Mouse (Mus musculus) MEL (cell line): ENCODE measurements around the gene Ccdc117. TPM values are rescaled to one million over a fixed set of nuclear protein-coding genes. Genes with fewer than 3 reads are reported as not detected.
"Not testable (repeated sequence)": the region's sequence is repeated elsewhere in the genome, so short reads cannot be mapped to it uniquely, and the experiment has no call there.

Experiments used
- DNase-seq: peaks from one replicate; pipeline ENCODE4 v3.0.0; 2011; ENCODE audit warnings: low read depth, low spot score
- H3K27ac ChIP-seq: 2 replicates; pipeline ENCODE4 v1.5.1; 2012; ENCODE audit warnings: low read depth, mild to moderate bottlenecking, control low read depth, low read length, moderate library complexity; ENCODE audit not compliant: control insufficient read depth
- H3K27me3 ChIP-seq, 2 experiments: fragments of 150-350 bp in 1 of 2; sonication (generic) in 1 of 2; 2 replicates each; pipeline ENCODE4 v1.6.1; 2012; ENCODE audit warnings: low read length in 2 of 2, mild to moderate bottlenecking in 2 of 2, improper control_type of control experiment in 1 of 2, moderate library complexity in 1 of 2; ENCODE audit not compliant: insufficient read depth in 2 of 2, control insufficient read depth in 1 of 2
- H3K36me3 ChIP-seq, 2 experiments: 2 replicates each; pipeline ENCODE4 v1.6.1; 2012 to 2014; ENCODE audit warnings: low read length in 2 of 2, improper control_type of control experiment in 1 of 2, inconsistent platforms in 1 of 2, mild to moderate bottlenecking in 1 of 2; ENCODE audit not compliant: insufficient read depth in 2 of 2, control insufficient read depth in 1 of 2
- H3K4me1 ChIP-seq, 2 experiments: fragments of 150-350 bp in 1 of 2; sonication (generic) in 1 of 2; 2 replicates each; pipeline ENCODE4 v1.6.1; 2012; ENCODE audit warnings: low read length in 2 of 2, improper control_type of control experiment in 1 of 2, mild to moderate bottlenecking in 1 of 2; ENCODE audit not compliant: insufficient read depth in 2 of 2, control insufficient read depth in 1 of 2
- H3K4me3 ChIP-seq, 2 experiments: fragments of 150-350 bp in 1 of 2; sonication (generic) in 1 of 2; 2 replicates each; pipeline ENCODE4 v1.5.1; 2012; ENCODE audit warnings: low read depth in 2 of 2, low read length in 2 of 2, mild to moderate bottlenecking in 2 of 2, moderate library complexity in 2 of 2, control low read depth in 1 of 2, improper control_type of control experiment in 1 of 2; ENCODE audit not compliant: control insufficient read depth in 1 of 2, insufficient read depth in 1 of 2
- H3K79me2 ChIP-seq: 2 replicates; pipeline ENCODE4 v1.6.1; 2012; ENCODE audit warnings: mild to moderate bottlenecking, low read length, moderate library complexity; ENCODE audit not compliant: control insufficient read depth, poor library complexity, insufficient read depth
- H3K9ac ChIP-seq: 2 replicates; pipeline ENCODE4 v1.6.1; 2012; ENCODE audit warnings: low read depth, mild to moderate bottlenecking, control low read depth, low read length, moderate library complexity; ENCODE audit not compliant: control insufficient read depth, poor library complexity, severe bottlenecking
- H3K9me3 ChIP-seq: fragments of 150-350 bp; sonication (generic); replicated peaks from 2 replicates; pipeline ENCODE4 v1.6.1; 2012; ENCODE audit warnings: mild to moderate bottlenecking, low read length, improper control_type of control experiment, moderate library complexity; ENCODE audit not compliant: insufficient read depth
- BHLHE40 ChIP-seq: IDR thresholded peaks from 2 replicates; pipeline ENCODE4 v1.6.1; 2012; ENCODE audit warnings: low read depth, mild to moderate bottlenecking, inconsistent platforms, low read length, improper control_type of control experiment, borderline replicate concordance
- CHD1 ChIP-seq: IDR thresholded peaks from 2 replicates; pipeline ENCODE4 v1.6.1; 2012; ENCODE audit warnings: low read depth, mild to moderate bottlenecking, inconsistent platforms, low read length, improper control_type of control experiment
- CTCF ChIP-seq, 3 experiments: IDR thresholded peaks in 2 of 3; conservative IDR thresholded peaks in 1 of 3; 2 replicates each; pipeline ENCODE4 v1.5.1; 2011 to 2012; ENCODE audit warnings: low read length in 3 of 3, low read depth in 2 of 3, mild to moderate bottlenecking in 2 of 3, improper control_type of control experiment in 1 of 3, inconsistent platforms in 1 of 3, mixed read lengths in 1 of 3, moderate library complexity in 1 of 3; ENCODE audit not compliant: control insufficient read depth in 1 of 3, insufficient read depth in 1 of 3, poor library complexity in 1 of 3, severe bottlenecking in 1 of 3
- E2F4 ChIP-seq: IDR thresholded peaks from 2 replicates; pipeline ENCODE4 v1.6.1; 2011; ENCODE audit warnings: low read depth, low read length, improper control_type of control experiment, borderline replicate concordance
- ETS1 ChIP-seq: IDR thresholded peaks from 2 replicates; pipeline ENCODE4 v1.6.1; 2012; ENCODE audit warnings: low read depth, mild to moderate bottlenecking, inconsistent platforms, low read length, improper control_type of control experiment, moderate library complexity
- GABPA ChIP-seq: IDR thresholded peaks from 2 replicates; pipeline ENCODE4 v1.6.1; 2012; ENCODE audit warnings: low read depth, mild to moderate bottlenecking, inconsistent platforms, low read length, improper control_type of control experiment, moderate library complexity
- GATA1 ChIP-seq: IDR thresholded peaks from 2 replicates; pipeline ENCODE4 v1.6.1; 2011; ENCODE audit warnings: low read depth, low read length, improper control_type of control experiment
- HCFC1 ChIP-seq: IDR thresholded peaks from 2 replicates; pipeline ENCODE4 v1.6.1; 2012; ENCODE audit warnings: low read depth, mild to moderate bottlenecking, inconsistent platforms, low read length, improper control_type of control experiment, moderate library complexity
- JUND ChIP-seq: IDR thresholded peaks from 2 replicates; pipeline ENCODE4 v1.6.1; 2011; ENCODE audit warnings: low read depth, mild to moderate bottlenecking, improper control_type of control experiment, low read length
- MAFK ChIP-seq: IDR thresholded peaks from 2 replicates; pipeline ENCODE4 v1.6.1; 2011; ENCODE audit warnings: low read depth, mild to moderate bottlenecking, low read length, improper control_type of control experiment, borderline replicate concordance
- MAX ChIP-seq: IDR thresholded peaks from 2 replicates; pipeline ENCODE4 v1.6.1; 2011; ENCODE audit warnings: low read length, improper control_type of control experiment
- MEF2A ChIP-seq: IDR thresholded peaks from 2 replicates; pipeline ENCODE4 v1.6.1; 2014; ENCODE audit warnings: low read depth, mild to moderate bottlenecking, inconsistent platforms, low read length, improper control_type of control experiment; ENCODE audit not compliant: poor library complexity, insufficient replicate concordance, severe bottlenecking; ENCODE audit errors: extremely low read depth
- MYC ChIP-seq: IDR thresholded peaks from 2 replicates; pipeline ENCODE4 v1.6.1; 2011; ENCODE audit warnings: low read depth, mild to moderate bottlenecking, low read length, improper control_type of control experiment, moderate library complexity
- NRF1 ChIP-seq: IDR thresholded peaks from 2 replicates; pipeline ENCODE4 v1.6.1; 2014; ENCODE audit warnings: low read depth, mild to moderate bottlenecking, inconsistent platforms, low read length, improper control_type of control experiment, moderate library complexity; ENCODE audit not compliant: poor library complexity, insufficient read depth, severe bottlenecking
- POLR2A ChIP-seq, 2 experiments: IDR thresholded peaks; 2 replicates each; pipeline ENCODE4 v1.6.1; 2011 to 2012; ENCODE audit warnings: low read length in 2 of 2, mild to moderate bottlenecking in 2 of 2, control low read depth in 1 of 2, improper control_type of control experiment in 1 of 2, low read depth in 1 of 2, moderate library complexity in 1 of 2; ENCODE audit not compliant: control insufficient read depth in 1 of 2, insufficient read depth in 1 of 2, poor library complexity in 1 of 2
- RAD21 ChIP-seq: IDR thresholded peaks from 2 replicates; pipeline ENCODE4 v1.6.1; 2011; ENCODE audit warnings: mild to moderate bottlenecking, low read depth, low read length, improper control_type of control experiment
- RCOR1 ChIP-seq: IDR thresholded peaks from 2 replicates; pipeline ENCODE4 v1.6.1; 2012; ENCODE audit warnings: low read depth, mild to moderate bottlenecking, inconsistent platforms, low read length, improper control_type of control experiment
- SMC3 ChIP-seq: IDR thresholded peaks from 2 replicates; pipeline ENCODE4 v1.6.1; 2011; ENCODE audit warnings: low read depth, low read length, improper control_type of control experiment
- TAL1 ChIP-seq: IDR thresholded peaks from 2 replicates; pipeline ENCODE4 v1.6.1; 2012; ENCODE audit warnings: mild to moderate bottlenecking, inconsistent platforms, low read length, moderate library complexity, mixed read lengths
- UBTF ChIP-seq: IDR thresholded peaks from 2 replicates; pipeline ENCODE4 v1.6.1; 2012; ENCODE audit warnings: low read depth, mild to moderate bottlenecking, inconsistent platforms, low read length, improper control_type of control experiment, moderate library complexity, borderline replicate concordance; ENCODE audit not compliant: insufficient read depth
- USF1 ChIP-seq: IDR thresholded peaks from 2 replicates; pipeline ENCODE4 v1.6.1; 2014; ENCODE audit warnings: low read depth, mild to moderate bottlenecking, inconsistent platforms, low read length, improper control_type of control experiment, moderate library complexity
- USF2 ChIP-seq, 2 experiments: IDR thresholded peaks; 2 replicates each; pipeline ENCODE4 v1.6.1; 2011 to 2012; ENCODE audit warnings: improper control_type of control experiment in 2 of 2, low read length in 2 of 2, borderline replicate concordance in 1 of 2, inconsistent platforms in 1 of 2, low read depth in 1 of 2, mild to moderate bottlenecking in 1 of 2; ENCODE audit not compliant: insufficient read depth in 1 of 2
- ZNF384 ChIP-seq: IDR thresholded peaks from 2 replicates; pipeline ENCODE4 v1.6.1; 2012; ENCODE audit warnings: low read depth, mild to moderate bottlenecking, inconsistent platforms, low read length, improper control_type of control experiment
- polyA plus RNA-seq, 2 experiments: library from polyadenylated mRNA; stranded (reverse) in 1 of 2; unstranded in 1 of 2; fragments of >175 nt in 1 of 2; fragments of >200 nt in 1 of 2; gene quantifications; 2 replicates each; pipeline versions ENCODE4 v1.2.1 to v1.2.4; 2012; ENCODE audit warnings: low replicate concordance in 2 of 2, low read depth in 1 of 2; ENCODE audit not compliant: insufficient read length in 2 of 2, insufficient read depth in 1 of 2, missing spikeins in 1 of 2
- total RNA-seq: library from RNA; depleted of rRNA; stranded (reverse); fragments of 300-350 nt; gene quantifications from 2 replicates; pipeline ENCODE4 v1.2.3, GENCODE M21; 2012

The Ccdc117 gene
- total and polyA plus RNA-seq, 3 experiments, result 19.4 to 35.4 TPM; not detected in 1

DNA sequence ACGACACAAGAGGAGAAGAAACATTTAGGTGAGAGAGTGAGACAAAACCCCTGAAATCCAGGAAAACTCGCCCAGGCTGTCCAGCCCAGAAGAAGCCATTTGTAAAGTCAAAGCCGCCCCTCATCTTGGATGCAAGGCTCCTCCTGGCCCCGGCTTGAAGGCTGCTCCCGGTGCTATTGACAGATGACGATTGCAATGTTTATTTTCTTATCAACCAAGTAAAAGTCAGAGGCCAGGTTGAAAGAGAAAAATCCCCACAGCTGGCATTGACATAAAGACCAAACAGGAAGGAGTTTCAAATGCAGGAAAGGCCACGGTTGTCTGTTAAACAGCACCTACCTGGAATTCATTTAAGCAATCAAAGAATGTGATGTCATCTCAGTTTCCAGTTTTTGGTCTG lies 50.1 kb downstream of the Ccdc117 start:
- TF ChIP-seq E2F4 (no peak), MYC (no peak), USF1 (no peak), MEF2A (no peak), USF2 (IDR thresholded peaks at IDR 0.05; ENCODE audit: borderline replicate concordance in 1 of 2, insufficient read depth in 1 of 2, low read depth in 1 of 2, low read length in 2 of 2) (no peak), POLR2A (IDR thresholded peaks at IDR 0.05; ENCODE audit: control insufficient read depth in 1 of 2, insufficient read depth in 1 of 2, low read depth in 1 of 2, low read length in 2 of 2, poor library complexity in 1 of 2) (no peak), CTCF (IDR thresholded peaks at IDR 0.05 in 2 of 3, conservative IDR thresholded peaks at IDR 0.05 in 1 of 3; ENCODE audit: control insufficient read depth in 1 of 3, insufficient read depth in 1 of 3, low read depth in 2 of 3, low read length in 3 of 3, poor library complexity in 1 of 3, severe bottlenecking in 1 of 3) (no peak), ZNF384 (no peak), HCFC1 (no peak), RCOR1 (no peak), MAX (no peak), UBTF (no peak)
- no peaks in the 10 kb centered on the region for H3K9me3 ChIP-seq
- no peak overlapping the region for H3K9ac ChIP-seq
- peaks cover 0 to 2% of the 10 kb centered on the region in 2 experiments; a peak in 3 of 4 replicates for H3K36me3 ChIP-seq
- H3K79me2 ChIP-seq, result peaks cover 2% of the 10 kb centered on the region; the same call in 1 of the 2 replicates
- no peaks in the 10 kb centered on the region for H3K4me1 ChIP-seq
- H3K27ac ChIP-seq, result no peak overlapping the region
- H3K27me3 ChIP-seq, result no peaks in the 10 kb centered on the region
- H3K4me3 ChIP-seq, result no peak overlapping the region
- no peak for DNase-seq

DNA sequence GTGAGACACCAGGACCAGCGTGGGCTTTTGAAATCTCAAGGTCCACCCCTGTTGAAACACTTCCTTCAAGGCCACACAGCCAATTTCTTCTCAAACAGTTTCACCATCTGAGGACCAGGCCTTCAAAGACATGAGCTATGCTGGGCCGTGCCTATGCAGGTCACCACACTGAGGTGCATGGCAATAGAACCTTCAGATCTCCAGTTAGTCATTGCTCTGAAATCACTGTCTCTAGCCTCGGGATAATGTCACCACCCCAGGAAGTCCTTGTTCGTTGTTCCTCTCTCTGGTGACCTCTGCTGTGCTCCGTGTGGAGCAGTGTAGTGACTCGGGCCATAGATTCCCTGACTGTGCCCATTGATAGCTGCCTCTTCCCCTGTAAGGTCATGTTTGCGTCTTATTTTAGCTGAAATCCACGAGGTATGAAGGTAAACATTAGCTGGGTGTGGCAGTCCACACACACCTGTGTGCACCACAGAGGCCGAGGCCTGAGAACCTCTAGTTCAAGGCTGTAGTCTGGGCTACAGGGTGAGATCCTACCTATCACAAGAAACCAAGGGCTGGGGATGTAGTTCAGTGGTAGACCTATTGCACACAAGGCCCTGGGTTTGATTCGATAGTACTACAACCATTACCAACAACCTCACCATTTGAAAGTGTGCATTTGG lies 50.9 kb downstream of the Ccdc117 start:
- TF ChIP-seq CTCF (IDR thresholded peaks at IDR 0.05 in 2 of 3, conservative IDR thresholded peaks at IDR 0.05 in 1 of 3; ENCODE audit: control insufficient read depth in 1 of 3, insufficient read depth in 1 of 3, low read depth in 2 of 3, low read length in 3 of 3, poor library complexity in 1 of 3, severe bottlenecking in 1 of 3), result no peak
- no peak for TF ChIP-seq GATA1
- no peak for TF ChIP-seq E2F4
- no peak for TF ChIP-seq JUND
- TF ChIP-seq GABPA, result no peak
- no peak for TF ChIP-seq SMC3
- no peak for TF ChIP-seq CHD1
- TF ChIP-seq NRF1, result no peak
- no peak for TF ChIP-seq ETS1
- no peak for TF ChIP-seq MAFK
- TF ChIP-seq RAD21, result no peak
- no peak for TF ChIP-seq BHLHE40
- TF ChIP-seq TAL1, result no peak
- no peak for DNase-seq
- Histone ChIP-seq H3K27me3 (no peaks in the 10 kb centered on the region), H3K36me3 (peaks cover 0 to 6% of the 10 kb centered on the region in 2 experiments; a peak in 3 of 4 replicates), H3K4me3 (no peak overlapping the region), H3K79me2 (peaks cover 7% of the 10 kb centered on the region), H3K9me3 (no peaks in the 10 kb centered on the region), H3K9ac (no peak overlapping the region), H3K27ac (no peak overlapping the region), H3K4me1 (peaks cover 0 to 4% of the 10 kb centered on the region in 2 experiments; a peak in 1 of 4 replicates)

DNA sequence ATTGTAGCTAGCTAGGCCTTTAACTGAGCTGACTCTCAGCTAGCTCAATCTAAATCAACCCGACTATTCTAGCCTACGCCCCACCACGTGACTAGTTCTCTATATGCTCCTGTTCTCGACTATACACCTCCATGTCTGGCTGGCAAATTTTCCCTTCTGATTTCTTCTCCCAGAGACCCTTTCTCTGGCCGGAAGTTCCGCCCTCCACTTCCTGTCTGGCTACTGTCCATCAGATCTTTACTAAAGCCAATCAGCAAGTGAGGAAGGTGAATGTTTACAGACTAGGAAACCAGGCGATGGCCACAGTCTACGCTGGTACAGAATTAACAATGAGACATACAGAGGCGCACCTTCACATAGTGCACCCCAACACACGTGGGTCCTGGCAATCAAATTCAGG lies 52.6 kb downstream of the Ccdc117 start:
- peaks cover 11% of the 10 kb centered on the region for H3K79me2 ChIP-seq
- not testable (repeated sequence) for DNase-seq, H3K4me1 ChIP-seq, H3K36me3 ChIP-seq, H3K4me3 ChIP-seq, H3K9ac ChIP-seq, H3K27me3 ChIP-seq, H3K9me3 ChIP-seq, H3K27ac ChIP-seq
